Mouse (Mus musculus) cerebellum, adult (tissue): ENCODE data around the gene Egln1.

Source experiments
- ATAC-seq: cut with Nextera tagmentation; 2 replicates; pipeline ENCODE4 v1.9.2; 2017; ENCODE audit warnings: mild to moderate bottlenecking, moderate library complexity, mixed read lengths; ENCODE audit not compliant: insufficient number of reproducible peaks, low FRiP score, low TSS enrichment

The Egln1 gene

DNA sequence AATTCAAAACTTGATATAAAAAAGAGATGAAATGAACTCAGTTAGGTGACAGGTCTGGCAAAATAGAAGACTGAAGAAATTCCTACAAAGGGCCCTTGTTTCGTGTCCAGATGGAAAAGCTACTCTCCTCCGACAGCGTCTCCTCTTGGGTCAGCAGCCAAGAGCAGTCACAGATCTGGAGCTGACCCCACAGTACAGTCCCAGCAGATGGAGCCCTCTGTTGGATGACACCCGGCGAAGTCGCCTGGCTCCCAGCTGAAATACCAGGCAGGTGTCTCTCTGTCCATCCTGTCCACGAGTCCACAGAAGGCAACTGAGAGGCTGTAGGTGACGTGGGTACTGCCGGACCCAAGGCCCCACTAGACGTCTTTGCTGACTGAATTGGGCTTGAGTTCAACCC lies 38.8 kb downstream of the Egln1 start:
- ATAC-seq, result peak; percentile 86

DNA sequence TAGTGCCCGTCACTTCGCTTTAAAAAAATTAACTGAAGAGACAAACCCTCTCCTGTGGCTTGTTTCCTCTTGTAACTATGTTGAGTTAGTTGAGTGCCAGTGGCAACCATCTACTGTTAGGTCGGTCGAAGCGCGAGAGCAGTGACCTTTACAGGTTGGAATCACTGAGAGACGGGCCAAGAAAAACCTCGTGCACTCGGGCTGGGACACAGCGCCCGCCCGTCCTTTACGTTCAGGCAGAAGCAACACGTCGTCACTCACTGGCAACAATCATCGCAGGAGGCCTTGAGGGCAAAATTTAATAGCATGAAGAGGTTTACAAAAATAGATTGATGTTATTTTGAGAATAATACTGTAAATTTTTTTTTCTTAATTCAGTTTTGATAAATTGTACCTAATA lies 39.2 kb downstream of the Egln1 start:
- ATAC-seq, result no peak

DNA sequence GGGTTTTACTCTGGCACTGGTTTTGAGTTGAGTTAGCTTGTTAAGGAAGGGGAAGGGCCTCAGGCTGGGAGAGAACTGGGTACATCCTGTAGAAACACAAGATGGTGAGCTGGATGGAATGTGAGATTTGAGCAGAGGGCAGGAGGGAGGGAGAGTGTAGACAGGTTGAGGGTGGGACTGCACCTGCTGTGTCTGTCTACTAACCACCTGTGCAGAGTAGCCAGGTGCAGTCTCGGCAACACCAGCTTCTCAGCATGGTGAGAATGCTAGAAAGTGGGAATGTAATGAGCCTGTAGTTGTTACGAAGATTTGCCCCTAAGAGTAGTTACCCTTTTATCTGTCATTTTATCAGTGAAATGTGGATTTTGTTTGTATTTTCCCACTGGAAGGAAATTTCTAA lies 43.6 kb downstream of the Egln1 start:
- ATAC-seq, result no peak

DNA sequence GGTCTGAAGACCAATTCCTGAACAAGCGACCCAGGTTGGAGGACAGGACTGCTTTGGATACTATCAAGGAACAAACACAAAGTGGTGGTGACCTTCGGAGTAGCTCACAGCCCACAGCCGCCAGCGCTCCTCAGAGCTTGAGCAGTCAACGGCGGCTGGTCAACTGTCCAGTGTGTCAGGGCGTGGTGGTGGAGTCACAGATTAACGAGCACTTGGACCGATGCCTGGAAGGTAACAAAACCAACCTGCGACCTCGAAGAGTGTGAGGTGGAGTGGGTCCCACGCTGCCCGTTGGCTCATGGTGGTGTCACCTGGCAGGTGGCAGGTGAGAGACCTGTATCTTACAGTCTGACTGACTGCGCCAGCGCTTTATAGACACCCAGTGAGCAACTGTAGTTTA lies 45.9 kb downstream of the Egln1 start:
- ATAC-seq, result no peak

DNA sequence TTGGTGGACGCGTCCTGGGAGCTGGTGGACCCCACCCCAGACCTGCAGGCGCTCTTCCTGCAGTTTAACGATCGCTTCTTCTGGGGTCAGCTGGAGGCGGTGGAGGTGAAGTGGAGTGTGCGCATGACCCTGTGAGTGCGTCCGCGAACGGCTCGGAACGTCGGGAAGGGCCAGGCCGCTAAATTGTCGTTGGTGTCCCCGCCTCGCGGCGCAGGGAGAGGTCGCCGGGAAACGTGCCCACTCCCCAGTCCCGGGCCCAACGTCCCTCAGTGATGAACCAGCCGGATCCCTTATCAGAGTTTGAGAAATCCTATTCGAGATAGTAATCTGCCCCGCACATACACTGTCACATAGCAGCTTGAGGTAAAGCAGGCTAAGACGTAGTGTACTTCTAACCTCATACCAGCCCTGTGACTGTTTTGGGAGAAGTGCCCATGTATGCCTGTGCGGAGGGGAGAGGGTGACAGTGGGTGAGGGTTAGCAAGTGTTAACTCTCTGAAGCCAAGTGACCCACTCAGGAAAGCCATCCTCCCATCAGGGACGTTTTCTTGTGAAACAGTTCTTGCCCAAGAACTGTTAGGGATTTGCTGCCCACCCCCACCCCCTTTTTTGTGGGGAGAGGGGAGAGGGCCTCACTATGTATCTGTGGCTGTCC lies 50.7 kb downstream of the Egln1 start:
- no peak for ATAC-seq

DNA sequence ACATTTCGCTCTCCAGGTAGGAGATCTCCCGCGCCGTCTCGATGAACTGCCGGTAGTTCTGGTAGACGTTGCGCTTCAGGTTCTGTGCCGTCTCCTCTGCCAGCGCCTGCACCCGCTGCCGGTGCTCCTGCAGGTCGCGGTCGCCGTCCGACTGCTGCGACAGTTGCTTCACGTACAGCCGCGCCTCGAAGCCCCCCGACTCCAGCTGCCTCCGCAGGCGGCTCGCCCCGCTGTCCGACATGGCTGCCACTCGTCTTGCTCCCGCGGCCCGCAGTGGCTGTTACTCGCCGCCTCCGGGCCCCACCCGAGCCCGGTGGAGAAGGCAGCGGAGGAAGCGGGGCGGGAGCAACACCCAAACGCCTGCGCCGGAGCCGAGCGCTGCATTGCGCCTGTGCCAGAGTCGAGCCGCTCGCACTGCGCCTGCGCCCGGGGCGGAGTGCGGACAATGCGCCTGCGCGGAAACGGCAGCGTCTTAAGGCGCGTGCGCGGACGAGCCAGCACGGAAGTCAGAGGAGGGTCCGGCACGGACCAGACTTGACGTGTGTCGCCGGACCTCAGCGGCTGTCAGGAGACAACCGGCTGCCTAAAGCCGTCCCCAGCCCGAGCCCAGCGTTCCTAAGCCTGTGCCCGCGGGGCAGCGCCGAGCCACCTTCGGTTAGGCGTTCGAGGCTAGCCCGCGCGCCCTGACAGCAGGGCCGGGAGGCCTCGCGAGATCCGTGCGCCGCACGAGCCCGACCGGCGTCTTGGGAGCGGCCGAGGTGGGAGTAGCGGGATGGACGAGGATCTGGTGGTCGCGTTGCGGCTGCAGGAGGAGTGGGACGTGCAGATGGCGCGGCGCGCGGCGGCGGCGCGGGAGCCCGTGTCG lies 51.5 kb downstream of the Egln1 start, which contains the start of the genes Exoc8 and Sprtn:
Gene Exoc8 (minus strand): TSS at position 320 of the 865 bp plus-strand sequence.
Gene Sprtn (plus strand): TSS at position 501 of the 865 bp plus-strand sequence.
- peak; percentile 83 for ATAC-seq

DNA sequence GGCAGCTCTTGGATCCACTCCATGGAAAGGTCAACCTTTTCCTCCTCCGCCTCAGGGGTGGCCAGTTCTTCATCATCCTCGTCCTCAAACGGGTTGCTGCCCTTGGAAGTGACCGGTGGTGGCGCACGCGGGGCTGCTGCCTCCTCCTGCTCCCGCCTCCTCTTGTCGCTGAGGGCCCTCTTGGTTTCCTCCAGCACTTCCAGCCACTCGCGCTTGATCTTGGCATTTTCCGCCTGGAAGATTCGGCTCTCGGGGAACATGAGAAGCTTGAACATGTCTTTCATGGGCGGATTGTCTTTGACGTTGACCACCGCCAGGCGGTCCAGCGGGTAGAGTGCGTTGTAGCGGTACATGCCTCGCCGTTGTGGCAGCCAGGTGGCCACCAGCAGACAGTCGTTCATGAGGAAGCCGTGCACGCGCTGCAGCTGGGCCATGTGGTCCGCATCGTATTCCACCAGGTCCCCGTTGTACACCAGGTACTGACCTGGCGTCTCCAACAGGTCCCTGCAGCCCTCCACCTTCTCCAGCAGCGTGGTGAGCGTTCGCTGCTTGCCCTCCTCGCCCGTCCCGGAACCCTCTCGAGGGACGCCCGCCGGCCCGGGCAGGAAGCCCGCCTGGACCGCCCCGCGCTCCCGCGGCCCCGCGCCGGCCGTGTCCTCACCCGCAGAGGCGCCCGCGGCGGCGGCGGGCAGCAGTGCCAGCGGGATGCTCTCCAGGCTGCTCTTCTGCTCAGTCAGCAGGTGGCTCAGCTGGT lies 52.3 kb downstream of the Egln1 start:
- peak; percentile 57 for ATAC-seq

DNA sequence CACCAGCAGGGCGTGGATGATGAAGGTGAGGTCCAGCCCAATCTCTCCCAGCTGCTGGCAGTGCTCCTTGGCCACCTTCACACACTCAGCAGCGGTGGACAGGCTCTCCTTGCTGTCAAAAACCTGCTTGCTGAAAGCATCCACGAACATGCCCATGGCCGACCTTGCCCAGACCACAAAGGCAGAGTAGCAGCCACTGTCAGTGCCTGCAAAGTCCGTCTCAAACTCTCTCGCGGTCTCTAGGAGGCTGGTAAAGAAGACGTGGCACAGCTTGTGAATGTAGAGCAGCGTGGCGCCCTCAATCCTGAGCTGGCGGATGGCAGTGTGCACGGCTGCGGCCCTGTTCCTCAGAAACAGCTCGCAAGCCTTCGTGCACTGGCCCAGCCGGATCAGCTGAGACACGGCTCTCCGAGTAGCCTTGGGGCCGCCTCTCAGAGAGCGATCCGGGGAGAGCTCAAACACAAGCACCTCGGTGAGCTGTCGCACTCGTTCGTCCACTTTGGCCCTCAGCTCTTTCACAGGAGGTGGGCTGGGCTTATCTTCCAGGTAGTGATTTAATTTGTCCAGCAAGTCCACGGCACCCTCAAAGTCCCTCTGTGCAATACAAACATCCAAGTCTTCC lies 53.0 kb downstream of the Egln1 start:
- ATAC-seq, result no peak

DNA sequence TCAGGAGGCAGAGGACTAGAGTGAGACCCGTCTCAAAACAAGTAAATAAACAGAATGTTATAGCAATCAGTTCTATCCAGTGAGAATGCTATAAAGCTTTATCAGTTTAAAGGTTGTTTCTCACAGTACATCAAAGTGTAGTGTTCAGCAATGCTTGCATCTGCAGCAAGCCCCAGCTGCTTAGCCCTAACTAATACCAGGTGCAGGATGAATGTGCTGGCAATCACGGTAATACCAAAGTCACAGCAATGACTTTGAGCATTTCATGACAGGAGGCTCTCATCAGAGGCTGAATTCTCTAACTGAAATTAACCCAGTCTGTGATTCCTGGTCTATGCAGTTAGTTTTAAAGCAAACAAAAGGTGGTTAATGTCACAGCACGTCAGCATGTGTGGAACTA lies 56.5 kb downstream of the Egln1 start:
- ATAC-seq, result no peak

DNA sequence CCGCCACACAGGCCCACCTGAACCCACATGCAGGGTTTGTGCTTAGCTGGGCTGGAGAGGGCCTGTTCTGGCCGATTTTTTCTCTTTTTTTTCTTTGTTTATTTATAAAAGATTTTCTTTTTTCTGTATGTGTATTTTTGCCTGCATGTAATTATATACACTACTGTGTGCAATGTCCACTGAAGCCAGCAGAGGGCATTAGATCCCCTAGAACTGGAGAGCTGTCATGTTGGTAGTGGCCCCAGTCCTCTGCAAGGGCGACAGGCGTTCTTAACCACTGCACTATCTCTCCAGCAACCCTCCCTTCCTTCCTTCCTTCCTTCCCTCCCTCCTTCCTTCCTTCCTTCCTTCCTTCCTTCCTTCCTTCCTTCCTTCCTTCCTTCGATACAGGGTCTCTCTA lies 60.7 kb downstream of the Egln1 start:
- ATAC-seq, result no peak

DNA sequence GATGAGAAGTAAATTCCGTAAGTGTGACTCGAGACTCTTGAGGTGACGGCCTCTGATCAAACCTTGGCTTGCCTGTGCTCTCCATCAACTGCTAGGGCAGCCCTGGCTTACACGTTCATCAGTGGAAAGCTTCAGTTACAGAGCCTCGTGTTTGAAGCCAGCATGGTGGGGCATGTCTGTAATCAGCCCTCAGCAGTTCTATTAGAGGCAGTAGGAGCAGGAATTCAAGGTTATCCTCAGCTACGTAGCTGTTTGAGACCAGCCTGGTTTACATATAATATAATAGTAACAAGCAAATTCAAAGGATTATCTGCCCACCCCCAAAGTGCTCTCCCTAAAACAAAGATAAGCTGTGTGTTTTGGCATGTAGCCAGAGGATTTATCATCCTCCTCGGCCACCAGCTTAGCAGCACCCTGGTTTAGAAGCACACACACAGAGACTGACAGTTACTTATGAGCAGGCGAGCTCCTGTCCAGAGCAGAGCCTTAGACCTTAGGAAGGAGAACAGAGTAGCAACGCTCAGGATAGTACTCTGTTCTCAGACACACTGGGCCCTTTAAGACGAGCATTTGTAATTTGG lies 70.1 kb downstream of the Egln1 start:
- no peak for ATAC-seq

DNA sequence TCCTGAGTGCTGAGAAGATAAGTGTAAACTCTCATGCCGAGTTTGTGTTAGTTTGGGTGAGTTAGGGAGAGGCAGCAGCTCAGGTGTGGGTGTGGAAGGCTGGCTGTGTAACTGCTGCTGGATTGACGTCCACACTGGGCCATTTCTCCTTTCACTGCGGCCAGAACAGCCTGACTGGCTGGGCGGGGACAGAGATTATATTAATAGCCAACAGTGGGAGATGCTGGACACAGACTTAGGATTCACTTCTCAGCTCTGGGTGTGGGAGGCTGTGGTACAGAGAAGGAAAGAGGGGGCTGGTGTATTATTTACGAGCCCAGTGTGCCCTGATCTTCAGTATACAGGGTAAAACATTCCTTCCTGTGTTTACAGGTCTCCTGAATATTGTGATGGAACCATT lies 71.0 kb downstream of the Egln1 start:
- no peak for ATAC-seq

DNA sequence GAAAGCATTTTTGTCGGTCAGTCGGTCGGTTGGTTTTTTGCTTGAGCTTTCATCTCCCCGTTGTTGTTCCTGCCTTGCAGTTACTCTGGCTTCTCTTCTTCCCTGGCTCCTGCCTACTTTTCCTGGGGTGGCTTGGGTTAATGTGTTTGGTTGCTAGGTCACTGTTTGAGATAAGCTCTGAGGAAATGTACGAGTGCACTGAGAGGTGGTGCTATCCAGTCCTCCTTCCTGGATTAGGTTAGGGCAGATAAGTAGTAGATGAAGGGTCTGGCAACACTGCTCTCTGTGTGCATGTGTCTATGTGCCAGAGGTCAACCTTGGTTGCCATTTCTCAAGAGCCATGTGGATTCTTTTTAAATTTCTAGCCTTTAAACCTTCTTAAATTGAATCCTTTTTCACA lies 76.4 kb downstream of the Egln1 start:
- no peak for ATAC-seq

DNA sequence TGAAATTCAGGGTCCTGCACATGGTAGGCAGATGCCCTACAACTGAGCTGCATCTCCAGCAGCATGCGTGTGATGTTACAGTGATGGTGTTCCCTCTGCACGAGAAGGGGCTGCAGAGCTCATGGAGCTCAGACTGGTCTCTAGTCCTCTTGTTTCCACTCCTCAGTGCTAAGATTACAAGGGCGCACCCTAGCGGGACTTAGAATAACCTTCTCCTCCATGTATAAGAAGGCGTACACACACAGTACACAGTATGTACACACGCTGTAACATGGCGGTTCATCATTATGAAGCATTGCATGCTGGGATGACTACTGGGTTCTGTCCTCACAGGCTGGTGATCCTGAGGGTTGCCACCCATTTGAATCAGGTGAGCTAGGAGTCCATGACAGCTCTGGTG lies 77.0 kb downstream of the Egln1 start:
- ATAC-seq, result no peak

DNA sequence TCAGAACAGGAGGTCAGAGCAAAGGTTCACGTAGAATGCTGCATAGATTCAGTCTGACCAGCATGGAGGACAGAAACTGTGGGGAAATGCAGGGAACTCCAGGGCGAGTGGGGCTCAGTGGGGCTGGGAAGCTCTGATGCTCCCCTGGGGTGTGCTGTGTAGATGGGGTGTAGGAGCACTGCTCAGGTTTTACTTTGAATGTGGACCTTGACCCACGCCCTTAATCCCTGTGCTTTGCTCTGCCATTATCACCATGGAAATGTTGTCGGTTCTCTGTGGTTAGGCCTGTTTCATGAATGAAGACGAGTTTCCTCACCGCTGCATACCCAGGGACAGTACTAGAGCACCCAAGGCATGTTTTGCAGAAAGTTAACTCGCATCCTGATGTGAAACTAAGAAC lies 77.7 kb downstream of the Egln1 start:
- ATAC-seq, result no peak

DNA sequence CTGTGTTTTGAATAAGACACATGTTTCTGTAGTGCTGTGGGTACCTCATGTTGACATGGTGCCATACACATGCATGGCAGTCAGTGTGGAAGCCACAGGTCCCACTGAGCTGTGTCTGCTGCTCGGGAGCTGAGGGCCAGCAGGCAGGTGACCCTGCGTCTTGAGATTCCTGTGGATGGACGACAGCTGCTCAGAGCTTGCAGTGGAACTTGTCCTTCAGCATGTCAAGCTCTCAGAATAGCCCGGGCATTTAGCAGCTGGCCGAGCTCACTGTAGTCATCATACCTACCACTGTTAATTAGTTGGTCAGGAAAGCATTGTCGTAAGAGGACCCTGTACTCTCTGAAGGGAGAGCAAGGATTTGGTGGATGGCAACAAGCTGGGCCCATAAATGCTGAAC lies 79.4 kb downstream of the Egln1 start:
- ATAC-seq, result no peak

DNA sequence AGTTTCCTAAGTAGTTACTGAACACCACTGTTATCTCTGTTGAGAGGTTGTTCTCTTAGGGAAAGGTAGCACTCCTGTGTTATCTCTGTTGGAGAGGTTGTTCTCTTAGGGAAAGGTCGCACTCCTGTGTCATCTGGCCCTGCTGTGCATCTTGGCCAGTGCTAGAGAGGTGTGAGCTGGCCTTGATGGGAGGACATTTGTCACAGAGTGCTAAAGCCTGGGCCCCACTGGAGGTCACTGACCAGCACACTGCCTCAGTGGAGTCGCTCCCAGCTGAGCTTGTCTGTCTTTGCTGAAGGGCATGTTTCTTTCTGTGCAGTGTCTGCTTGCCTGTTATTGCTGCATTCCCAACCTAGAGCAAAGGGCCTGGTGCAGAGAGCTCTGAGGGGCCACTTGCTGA lies 82.0 kb downstream of the Egln1 start:
- ATAC-seq, result no peak

DNA sequence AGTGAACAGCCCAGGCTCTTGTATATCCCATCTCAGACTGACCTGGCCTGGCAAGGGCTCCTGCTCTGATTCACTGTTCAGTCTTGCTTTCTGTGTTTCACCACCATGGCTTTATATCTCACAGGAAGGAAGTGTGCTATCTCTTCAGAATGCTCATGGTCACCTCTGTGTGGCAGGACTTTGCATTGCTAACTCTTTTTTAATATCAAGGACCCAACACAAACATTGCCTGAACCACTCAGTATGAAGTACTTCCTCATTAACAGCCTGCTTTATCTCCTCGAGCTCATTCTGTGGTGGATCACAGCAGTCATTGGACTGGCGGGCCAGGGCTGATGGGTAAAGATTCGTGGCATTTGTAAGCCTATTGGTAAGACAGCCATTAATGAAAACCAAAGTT lies 82.5 kb downstream of the Egln1 start:
- no peak for ATAC-seq

DNA sequence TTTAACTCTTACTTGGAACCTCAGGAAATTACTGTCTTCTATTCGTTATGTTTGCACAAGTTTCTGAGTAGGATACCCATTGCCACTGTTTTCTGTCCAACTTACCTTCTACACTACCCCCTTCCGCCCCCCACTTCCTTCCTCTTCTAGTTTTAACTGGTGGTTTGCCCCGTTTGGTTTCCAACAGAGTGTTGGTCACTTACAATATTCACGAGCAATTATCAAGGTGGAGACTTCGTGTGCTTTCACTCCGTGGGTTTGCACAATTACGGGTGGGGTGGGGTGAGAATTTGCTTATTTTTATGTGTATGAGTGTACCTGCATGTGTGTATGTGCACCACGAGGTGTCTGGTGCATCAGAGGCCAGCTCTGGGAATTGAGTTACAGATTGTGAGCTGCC lies 85.4 kb downstream of the Egln1 start:
- ATAC-seq, result no peak

DNA sequence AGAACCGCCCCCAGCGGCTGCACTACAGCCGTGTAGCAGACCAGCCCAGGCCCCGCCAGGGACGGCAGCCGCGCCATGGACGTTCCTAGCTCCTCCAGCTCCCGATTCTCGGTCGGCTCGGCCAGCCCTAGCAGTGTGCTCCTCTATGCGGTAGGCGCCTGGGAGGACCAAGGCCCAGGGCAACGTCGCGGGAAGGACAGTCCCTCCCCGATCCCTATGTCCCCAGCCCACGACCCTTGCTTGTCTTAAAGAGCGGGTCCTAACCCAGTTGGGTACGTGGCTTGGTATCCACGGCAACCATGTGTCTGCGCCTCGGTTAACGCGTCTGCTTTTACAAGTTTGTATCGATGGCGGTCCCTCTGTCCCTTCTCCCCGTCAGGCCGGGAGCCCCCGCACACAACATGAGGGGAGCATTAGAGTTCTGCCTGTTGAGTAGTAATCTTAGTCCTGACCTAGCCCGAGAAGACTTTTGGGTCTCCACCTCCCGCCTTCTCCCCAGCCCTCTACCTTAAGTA lies 85.9 kb downstream of the Egln1 start:
- ATAC-seq, result peak; percentile 67
